Mouse (Mus musculus): ENCODE measurements around the gene Pdxk.

DNA sequence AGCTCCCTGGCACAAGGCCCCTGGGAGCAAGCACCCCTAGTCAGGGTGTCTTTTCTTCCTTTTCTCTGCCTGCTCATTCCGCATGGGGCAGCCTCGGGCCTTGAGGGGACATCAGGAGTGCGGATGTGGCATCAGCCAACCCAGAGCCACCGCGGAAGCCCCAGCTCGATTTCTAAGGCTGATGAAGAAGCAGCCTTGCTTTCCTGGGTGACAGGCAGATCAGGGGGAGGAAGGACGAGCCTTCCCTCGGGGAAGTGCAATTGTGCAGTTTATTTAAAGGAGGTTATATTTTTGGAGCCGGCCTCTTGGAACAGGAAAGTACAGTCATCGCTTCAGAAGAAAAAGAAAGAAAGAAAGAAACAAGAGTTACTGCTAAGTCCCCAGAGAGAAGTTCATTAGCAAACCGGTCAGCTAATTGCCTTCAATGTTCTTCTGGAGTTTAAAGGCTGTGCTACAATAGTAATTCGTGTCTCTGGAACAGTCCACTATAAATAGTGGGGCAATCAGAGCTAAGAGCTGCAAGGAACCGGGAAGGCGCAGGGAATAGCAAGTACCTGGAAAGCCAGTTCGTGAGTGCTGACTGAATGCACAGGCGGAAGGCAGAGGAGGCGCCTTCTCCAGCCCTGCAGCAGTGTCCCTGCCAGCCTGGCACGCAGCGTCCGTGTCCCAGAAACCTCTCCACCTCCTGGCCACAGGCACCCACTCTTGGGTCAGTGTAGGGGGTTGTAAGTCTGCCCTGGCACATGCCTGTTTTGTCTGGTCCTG lies 76.4 kb downstream of the Pdxk start:
- no peak for TF ChIP-seq POLR2A (IDR thresholded peaks at IDR 0.05; ENCODE audit: low read depth, low read length)
- TF ChIP-seq CTCF (IDR thresholded peaks at IDR 0.05; ENCODE audit: borderline replicate concordance, insufficient read depth, low read length) = no peak

Data from embryonic fibroblast, embryonic 13.5 days (primary cell).